Mouse (Mus musculus) retina, embryonic 14.5 days (tissue): Measurements from ENCODE around the gene Pnpla1.

Experiments
- DNase-seq: peaks from one replicate; pipeline ENCODE4 v3.0.0-alpha.2; 2015; ENCODE audit warnings: low spot score

Gene Pnpla1

GRCm38 (mm10) chr17:28885231-28885630, 27.0 kb downstream of the Pnpla1 start:
- DNase-seq, result no peak

- DNase-seq, result no peak
Measured at GRCm38 (mm10) chr17:28886266-28886665, 28.1 kb downstream of the Pnpla1 start.

GRCm38 (mm10) chr17:28894050-28894767, 36.0 kb downstream of the Pnpla1 start:
- DNase-seq, result no peak

GRCm38 (mm10) chr17:28895217-28895875, 37.1 kb downstream of the Pnpla1 start:
- no peak for DNase-seq

- DNase-seq, result no peak
Measured at GRCm38 (mm10) chr17:28896095-28896780, 38.0 kb downstream of the Pnpla1 start.

- no peak for DNase-seq
Measured at GRCm38 (mm10) chr17:28897817-28898216, 39.6 kb downstream of the Pnpla1 start.

- DNase-seq, result no peak
Measured at GRCm38 (mm10) chr17:28898249-28898648, 40.0 kb downstream of the Pnpla1 start.

- DNase-seq, result no peak
Measured at GRCm38 (mm10) chr17:28899427-28899826, 41.2 kb downstream of the Pnpla1 start.

GRCm38 (mm10) chr17:28901559-28901958, 43.3 kb downstream of the Pnpla1 start:
- no peak for DNase-seq

GRCm38 (mm10) chr17:28904546-28905376, 46.5 kb downstream of the Pnpla1 start:
- DNase-seq, result peak; percentile 80

GRCm38 (mm10) chr17:28905377-28905916, 47.2 kb downstream of the Pnpla1 start:
- no peak for DNase-seq

- no peak for DNase-seq
Measured at GRCm38 (mm10) chr17:28907959-28908358, 49.7 kb downstream of the Pnpla1 start.

GRCm38 (mm10) chr17:28909252-28909941, 51.2 kb downstream of the Pnpla1 start:
- DNase-seq, result peak; percentile 79

- peak; percentile 38 for DNase-seq
Measured at GRCm38 (mm10) chr17:28910139-28910538, 51.9 kb downstream of the Pnpla1 start.

GRCm38 (mm10) chr17:28913200-28913599, 55.0 kb downstream of the Pnpla1 start:
- DNase-seq, result no peak

GRCm38 (mm10) chr17:28913940-28914339, 55.7 kb downstream of the Pnpla1 start:
- no peak for DNase-seq

GRCm38 (mm10) chr17:28915060-28915628, 56.9 kb downstream of the Pnpla1 start, which contains the start of gene 4930539E08Rik:
4930539E08Rik (minus strand) TSS chr17:28915324.
- DNase-seq, result no peak

- no peak for DNase-seq
Measured at GRCm38 (mm10) chr17:28916520-28916919, 58.3 kb downstream of the Pnpla1 start.

- DNase-seq, result peak; percentile 21
Measured at GRCm38 (mm10) chr17:28921086-28921485, 62.9 kb downstream of the Pnpla1 start.

- no peak for DNase-seq
Measured at GRCm38 (mm10) chr17:28922096-28922495, 63.9 kb downstream of the Pnpla1 start.
